Mouse (Mus musculus): ENCODE data around the gene Dock9.

DNA sequence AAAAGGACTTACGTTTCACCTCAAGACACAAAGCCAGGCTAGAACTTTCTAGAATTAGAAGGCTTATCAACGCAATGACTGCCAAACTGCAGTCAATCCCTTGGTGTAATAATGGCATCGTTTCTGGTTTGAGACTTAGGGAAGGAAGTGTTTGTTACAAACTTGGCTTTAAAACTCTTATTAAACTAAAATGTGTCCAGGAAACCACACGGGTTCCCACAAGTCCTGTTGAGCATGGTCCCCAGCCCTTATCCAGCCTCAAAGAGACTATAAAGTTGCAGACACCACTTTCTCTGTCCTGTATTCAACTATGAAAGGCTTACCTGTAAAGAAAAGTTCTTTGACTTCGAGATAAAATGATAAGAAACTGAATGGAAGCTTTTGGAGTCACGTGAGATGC lies 149.9 kb downstream of the Dock9 start:
- TF ChIP-seq CTCF (IDR thresholded peaks at IDR 0.05; ENCODE audit: low read depth) (no peak), EP300 (IDR thresholded peaks at IDR 0.05; ENCODE audit: low read depth) (no peak)

Measured in heart, postnatal 0 days (tissue).